ENCODE assay signal across 8 mouse cellular contexts in the genomic region with DNA sequence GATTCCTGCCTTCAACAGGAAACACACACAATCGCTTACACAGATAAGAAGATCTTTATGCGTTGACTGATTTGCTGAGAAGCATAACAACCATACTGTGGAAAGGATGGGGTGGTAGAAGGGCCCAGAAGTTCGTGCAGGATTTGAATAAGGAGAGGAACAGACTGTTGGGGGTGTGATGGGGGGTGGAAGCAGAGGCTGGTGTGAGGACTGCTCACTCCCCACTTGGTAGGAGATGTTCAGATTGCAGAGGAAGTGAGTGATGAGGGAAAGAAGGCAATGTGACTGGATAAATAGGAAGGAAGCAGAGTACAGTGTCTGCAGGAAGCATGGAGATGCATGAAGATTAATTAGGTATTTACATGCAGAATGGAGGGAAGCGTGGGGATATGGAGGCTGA.
"Had no signal": no experiment of that assay in that cellular context is flagged by ENCODE, and none has a peak within 500 bp of the region (broad histone marks: within the 10 kb centered on the region; RNA-seq: fewer than 3 reads in every experiment).

No protein-coding gene starts in this region.

- DNase-seq: kidney, adult 8-10 months; kidney, postnatal 25 days; liver; liver, embryonic 13.5 days; liver, postnatal 0 days; lung, postnatal 14 days; retina, postnatal 1 day; thymus, postnatal 4 days had no signal
